Comparison of ENCODE assay signal across 8 mouse cellular contexts in the genomic region with DNA sequence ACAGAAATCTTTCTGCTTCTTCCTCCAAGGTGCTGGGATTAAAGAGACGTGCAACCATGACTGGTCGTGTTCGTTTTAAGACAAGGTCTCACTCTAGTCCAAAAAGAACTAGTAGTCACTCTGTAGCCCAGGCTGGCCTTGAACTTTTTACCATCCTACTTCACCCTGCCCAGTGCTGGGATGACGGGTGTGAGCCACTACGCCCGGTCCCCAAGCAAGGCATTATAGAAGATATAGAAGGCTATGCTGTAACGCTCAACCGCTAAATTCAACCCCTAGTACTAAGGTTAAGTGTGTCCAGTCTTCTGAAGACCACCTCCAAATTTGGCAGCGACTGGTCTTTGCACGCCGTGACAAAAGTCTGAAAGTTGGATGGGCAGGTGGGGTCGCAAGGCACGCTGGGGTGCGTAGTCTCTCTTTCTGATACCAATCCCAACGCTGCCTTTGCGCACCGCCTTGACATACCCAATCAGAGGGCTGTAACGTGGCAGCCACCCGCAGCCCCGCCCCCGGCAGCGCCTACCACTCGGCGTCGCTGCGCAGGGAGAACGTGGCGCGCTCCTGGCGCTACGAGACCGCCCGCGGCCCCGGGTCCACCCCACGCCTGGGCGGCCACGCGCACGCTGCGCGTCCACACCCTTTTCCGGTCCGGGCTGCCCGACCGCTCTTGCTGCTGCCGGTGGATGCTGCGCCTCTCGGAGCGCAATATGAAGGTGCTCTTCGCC. TPM values are rescaled to one million over a fixed set of nuclear protein-coding genes. Genes with fewer than 3 reads are reported as not detected.
A peak's percentile ranks its signal among the peaks of the same experiment; 100 is the strongest.
DNase-seq lines count a peak whose midpoint lies in the region; ATAC-seq and TF ChIP-seq lines count a peak whose summit lies in the region.

Ppib (plus strand) TSS at position 640 of the 725 bp plus-strand sequence.

- H3K36me3 ChIP-seq in hindbrain, embryonic 10.5 days = peaks cover 25% of the 10 kb centered on the region
- peaks cover 7% of the 10 kb centered on the region; the same call in 1 of the 2 replicates for H3K36me3 ChIP-seq in lung, postnatal 0 days (ENCODE audit: insufficient read depth, low read length)

- peak within 1 kb of the TSS; percentile 78 for H3K9ac ChIP-seq in lung, postnatal 0 days (replicated peaks; ENCODE audit: low read depth)

- TF ChIP-seq EP300 in lung, postnatal 0 days (IDR thresholded peaks at IDR 0.05) = no peak

- peak; percentile 96 for DNase-seq in MN1 (ENCODE audit: low spot score)
- DNase-seq in cerebellum, adult 9-10 months = peak; percentile 97
- peak; percentile 97 for DNase-seq in hindbrain, embryonic 10.5 days (ENCODE audit: low spot score)
- DNase-seq in layer of hippocampus, adult 9-11 months = peak; percentile 98
- peak; percentile 99 for DNase-seq in lung, postnatal 0 days (ENCODE audit: low spot score)
- DNase-seq in ovary, postnatal 14 days (ENCODE audit: low spot score) = peak; percentile 95
- peak; percentile 97 for DNase-seq in thymus, postnatal 14 days

- peak within 1 kb of the TSS; percentile 72 for H3K4me2 ChIP-seq in lung, postnatal 0 days (replicated peaks; ENCODE audit: low read depth, low read length)

- peak within 1 kb of the TSS; percentile 94 for H3K27ac ChIP-seq in hindbrain, embryonic 10.5 days
- peak within 1 kb of the TSS; percentile 86 for H3K27ac ChIP-seq in lung, postnatal 0 days (ENCODE audit: low read length)

- H3K4me1 ChIP-seq in hindbrain, embryonic 10.5 days (replicated peaks) = peaks cover 22% of the 10 kb centered on the region
- peaks cover 8% of the 10 kb centered on the region; the same call in 1 of the 2 replicates for H3K4me1 ChIP-seq in lung, postnatal 0 days (ENCODE audit: insufficient read depth, low read depth, low read length)

- no peaks in the 10 kb centered on the region for H3K9me3 ChIP-seq in hindbrain, embryonic 10.5 days
- no peaks in the 10 kb centered on the region for H3K9me3 ChIP-seq in lung, postnatal 0 days (ENCODE audit: low read length)

- H3K27me3 ChIP-seq in hindbrain, embryonic 10.5 days (ENCODE audit: insufficient read depth, poor library complexity, severe bottlenecking) = no peaks in the 10 kb centered on the region
- no peaks in the 10 kb centered on the region for H3K27me3 ChIP-seq in lung, postnatal 0 days (replicated peaks; ENCODE audit: insufficient read depth, low read length)

- ATAC-seq in frontal cortex, adult (ENCODE audit: low TSS enrichment) = peak; percentile 97
- peak; percentile 100 for ATAC-seq in lung, postnatal 0 days

- H3K4me3 ChIP-seq in hindbrain, embryonic 10.5 days = peak within 1 kb of the TSS; percentile 77
- H3K4me3 ChIP-seq in lung, postnatal 0 days (ENCODE audit: low read depth, low read length) = peak within 1 kb of the TSS; percentile 77

- WGBS in hindbrain, embryonic 10.5 days = 2% methylated on average over 51 of the region's 51 CpGs
- WGBS in lung, postnatal 0 days = 2% methylated on average over 41 of the region's 51 CpGs

- TF ChIP-seq CTCF in lung, postnatal 0 days (IDR thresholded peaks at IDR 0.05) = peak; percentile 48

RNA-seq across cellular contexts. Expression of gene Ppib, which starts in this region (rescaled TPM):
- polyA plus RNA-seq in hindbrain, embryonic 10.5 days (2016; fragmentation: Nextera tagmentation; extraction: Ambion mirVana) = 498 and 516 TPM in 2 replicates
- polyA plus RNA-seq in lung, postnatal 0 days (2015; fragmentation: Nextera tagmentation; extraction: Ambion mirVana) = 577 and 650 TPM in 2 replicates

Comparison
In these comparisons a context has a peak if more than half of its experiments do, and no peak if none do; other contexts are left out.
1. Peak in every context shown above with its lines: DNase-seq, ATAC-seq, H3K4me3 ChIP-seq and H3K27ac ChIP-seq.